ENCODE assay signal across 8 mouse cellular contexts in genomic region chr2:48948841-48949584, GRCm38 (mm10). TPM values are rescaled to one million over a fixed set of nuclear protein-coding genes. Genes with fewer than 3 reads are reported as not detected.
DNase-seq lines count a peak whose midpoint lies in the region; ATAC-seq lines count a peak whose summit lies in the region.

Gene Mbd5 (plus strand): TSS chr2:48949508.

- DNase-seq in WW6 (ENCODE audit: low read depth, low spot score): peak; percentile 93
- peak; percentile 96 to 99 for DNase-seq in cerebellum, postnatal 4 days (ENCODE audit: low spot score in 2 of 2)
- peak; percentile 98 for DNase-seq in gastrocnemius, adult 18-20 months (ENCODE audit: low spot score)
- peak; percentile 98 to 99 for DNase-seq in left cerebral cortex, adult 18-20 months (ENCODE audit: low spot score in 2 of 2)
- DNase-seq in right cerebral cortex, adult 18-20 months: peak; percentile 99
- DNase-seq in urinary bladder, postnatal 10 days (ENCODE audit: low spot score): peak; percentile 94

- under 1% methylated on average over 46 of the region's 49 CpGs for WGBS in hindbrain, embryonic 16.5 days
- 2% methylated on average over 42 of the region's 49 CpGs for WGBS in macrophage (ENCODE audit: missing documents)

- no peaks in the 10 kb centered on the region for H3K36me3 ChIP-seq in hindbrain, embryonic 16.5 days (ENCODE audit: control insufficient read depth, insufficient read depth, low read length)
- H3K36me3 ChIP-seq in macrophage (ENCODE audit: inconsistent target): no peaks in the 10 kb centered on the region

- H3K9me3 ChIP-seq in hindbrain, embryonic 16.5 days (ENCODE audit: control insufficient read depth, low read length): no peaks in the 10 kb centered on the region

- H3K27me3 ChIP-seq in hindbrain, embryonic 16.5 days (replicated peaks; ENCODE audit: control insufficient read depth, insufficient read depth, low read length): no peaks in the 10 kb centered on the region

- H3K79me2 ChIP-seq in macrophage (ENCODE audit: inconsistent target): peaks cover 97% of the 10 kb centered on the region

- H3K9ac ChIP-seq in hindbrain, embryonic 16.5 days (ENCODE audit: low read depth, low read length): peak within 1 kb of the TSS; percentile 95

- H3K4me1 ChIP-seq in hindbrain, embryonic 16.5 days (ENCODE audit: control insufficient read depth, insufficient read depth, low read depth, low read length): peaks cover 12% of the 10 kb centered on the region

- peak within 1 kb of the TSS; percentile 66 for H3K4me2 ChIP-seq in hindbrain, embryonic 16.5 days (ENCODE audit: low read length)

- ATAC-seq in hindbrain, embryonic 16.5 days: peak; percentile 98

- H3K4me3 ChIP-seq in hindbrain, embryonic 16.5 days (ENCODE audit: low read length): peak within 1 kb of the TSS; percentile 90
- peak within 1 kb of the TSS; percentile 98 for H3K4me3 ChIP-seq in macrophage (ENCODE audit: inconsistent target)

- H3K27ac ChIP-seq in hindbrain, embryonic 16.5 days (ENCODE audit: low read depth, low read length): peak within 1 kb of the TSS; percentile 98
- peak within 1 kb of the TSS; percentile 96 for H3K27ac ChIP-seq in macrophage

RNA-seq across cellular contexts. Expression of gene Mbd5, which starts in this region (rescaled TPM):
- 10 to 100 TPM; 39.1 to 40.4 TPM for total RNA-seq in gastrocnemius, adult 18-20 months (2021)
- polyA plus RNA-seq in hindbrain, embryonic 16.5 days (2015; fragmentation: Nextera tagmentation; extraction: Ambion mirVana): 34.7 and 36.6 TPM in 2 replicates
- 100 to 1,000 TPM; 111 to 119 TPM for total RNA-seq in left cerebral cortex, adult 18-20 months (2021)
- total RNA-seq in macrophage (2018; cell fraction: chromatin; rRNA removed): 100 to 1,000 TPM in 21 of 26 experiments, 10 to 100 TPM in 5; 32.8 to 238 (median 183) TPM
- 10 to 100 TPM; 16.6 to 30.5 (median 24.3) TPM for total RNA-seq in macrophage (2018; cell fraction: cytosol; rRNA removed)
- 100 to 1,000 TPM in 12 of 26 experiments, 10 to 100 TPM in 14; 41.4 to 202 (median 96.1) TPM for total RNA-seq in macrophage (2018; cell fraction: nucleus; rRNA removed)
- 13.3 to 14.3 TPM (median 13.8 TPM) in 3 replicates for polyA plus RNA-seq in macrophage (2018)

Comparison
In these comparisons a context has a peak if more than half of its experiments do, and no peak if none do; other contexts are left out.
1. Peak in every context shown above with its lines: DNase-seq, ATAC-seq, H3K4me3 ChIP-seq and H3K27ac ChIP-seq.